Mouse (Mus musculus) erythroblast, embryonic 14.5 days (primary cell): ENCODE results near the gene Casp8ap2. TPM values are rescaled to one million over a fixed set of nuclear protein-coding genes. Genes with fewer than 3 reads are reported as not detected.

Source experiments
- H3K27me3 ChIP-seq: 2 replicates; pipeline ENCODE4 v1.6.1; 2012; ENCODE audit warnings: inconsistent platforms; ENCODE audit not compliant: control insufficient read depth
- H3K36me3 ChIP-seq: 2 replicates; pipeline ENCODE4 v1.6.1; 2012; ENCODE audit warnings: mild to moderate bottlenecking, inconsistent platforms; ENCODE audit not compliant: control insufficient read depth
- H3K4me1 ChIP-seq: 2 replicates; pipeline ENCODE4 v1.6.1; 2012; ENCODE audit warnings: inconsistent platforms; ENCODE audit not compliant: control insufficient read depth
- H3K4me3 ChIP-seq: replicated peaks from 2 replicates; pipeline ENCODE3; 2012; ENCODE audit warnings: moderate library complexity, mild to moderate bottlenecking, inconsistent platforms
- H3K9me3 ChIP-seq: 2 replicates; pipeline ENCODE4 v1.6.1; 2012; ENCODE audit warnings: low read length, inconsistent platforms, mixed read lengths; ENCODE audit not compliant: control insufficient read depth
- GATA1 ChIP-seq: IDR thresholded peaks from 2 replicates; pipeline ENCODE4 v1.6.1; 2012; ENCODE audit warnings: low read length, inconsistent platforms, mixed read lengths
- TAL1 ChIP-seq: IDR thresholded peaks from 3 replicates; pipeline ENCODE4 v1.6.1; 2012; ENCODE audit warnings: low read length, inconsistent platforms, mixed read lengths
- polyA plus RNA-seq: library from polyadenylated mRNA; stranded (reverse); fragments of >175 nt; gene quantifications from 2 replicates; pipeline ENCODE4 v1.2.3, GENCODE M21; 2012

Casp8ap2 gene
- polyA plus RNA-seq, 1 experiment, result 0.12 TPM

- Histone ChIP-seq H3K4me3 (no peak overlapping the region), H3K4me1 (no peaks in the 10 kb centered on the region), H3K36me3 (no peaks in the 10 kb centered on the region; the same call in 1 of the 2 replicates), H3K27me3 (no peaks in the 10 kb centered on the region), H3K9me3 (no peaks in the 10 kb centered on the region)
- TF ChIP-seq TAL1 (no peak), GATA1 (no peak)
These were observed 35.4 kb upstream of the Casp8ap2 start for GRCm38 (mm10) chr4:32579850-32580249.

GRCm38 (mm10) chr4:32584181-32584580, 31.1 kb upstream of the Casp8ap2 start:
- H3K36me3 ChIP-seq, result no peaks in the 10 kb centered on the region
- no peaks in the 10 kb centered on the region for H3K27me3 ChIP-seq
- TF ChIP-seq GATA1 (no peak), TAL1 (no peak)
- H3K4me1 ChIP-seq, result no peaks in the 10 kb centered on the region
- H3K4me3 ChIP-seq, result no peak overlapping the region
- no peaks in the 10 kb centered on the region for H3K9me3 ChIP-seq

- H3K4me3 ChIP-seq, result no peak overlapping the region
- H3K27me3 ChIP-seq, result no peaks in the 10 kb centered on the region
- H3K36me3 ChIP-seq, result no peaks in the 10 kb centered on the region
- no peaks in the 10 kb centered on the region for H3K4me1 ChIP-seq
- no peaks in the 10 kb centered on the region for H3K9me3 ChIP-seq
- TF ChIP-seq TAL1 (no peak), GATA1 (no peak)
These were observed 28.7 kb upstream of the Casp8ap2 start for GRCm38 (mm10) chr4:32586596-32586995.

GRCm38 (mm10) chr4:32587543-32587942, 27.7 kb upstream of the Casp8ap2 start:
- Histone ChIP-seq H3K4me3 (no peak overlapping the region), H3K9me3 (no peaks in the 10 kb centered on the region), H3K27me3 (no peaks in the 10 kb centered on the region), H3K36me3 (no peaks in the 10 kb centered on the region), H3K4me1 (no peaks in the 10 kb centered on the region)
- no peak for TF ChIP-seq TAL1
- TF ChIP-seq GATA1, result no peak

GRCm38 (mm10) chr4:32588237-32588636, 27.0 kb upstream of the Casp8ap2 start:
- H3K4me1 ChIP-seq, result no peaks in the 10 kb centered on the region
- H3K9me3 ChIP-seq, result no peaks in the 10 kb centered on the region
- no peaks in the 10 kb centered on the region for H3K36me3 ChIP-seq
- TF ChIP-seq GATA1, result no peak
- TF ChIP-seq TAL1, result no peak
- no peak overlapping the region for H3K4me3 ChIP-seq
- H3K27me3 ChIP-seq, result no peaks in the 10 kb centered on the region

- Histone ChIP-seq H3K4me1 (no peaks in the 10 kb centered on the region), H3K27me3 (no peaks in the 10 kb centered on the region), H3K4me3 (no peak overlapping the region), H3K9me3 (no peaks in the 10 kb centered on the region), H3K36me3 (no peaks in the 10 kb centered on the region)
- no peak for TF ChIP-seq TAL1
- no peak for TF ChIP-seq GATA1
These were observed 14.1 kb upstream of the Casp8ap2 start for GRCm38 (mm10) chr4:32601135-32601534.

- Histone ChIP-seq H3K36me3 (no peaks in the 10 kb centered on the region), H3K9me3 (no peaks in the 10 kb centered on the region), H3K4me1 (no peaks in the 10 kb centered on the region), H3K27me3 (no peaks in the 10 kb centered on the region), H3K4me3 (no peak within 1 kb of the TSS)
- TF ChIP-seq TAL1 (no peak), GATA1 (no peak)
These were observed 12.6 kb upstream of the Casp8ap2 start, which contains the start of gene Gja10 for GRCm38 (mm10) chr4:32602660-32603059. Gja10 (minus strand) TSS chr4:32602760.

- no peak for TF ChIP-seq GATA1
- H3K4me3 ChIP-seq, result no peak overlapping the region
- H3K9me3 ChIP-seq, result no peaks in the 10 kb centered on the region
- peaks cover 26% of the 10 kb centered on the region for H3K4me1 ChIP-seq
- peaks cover 78% of the 10 kb centered on the region for H3K36me3 ChIP-seq
- H3K27me3 ChIP-seq, result no peaks in the 10 kb centered on the region
These were observed 6.4 kb downstream of the Casp8ap2 start for GRCm38 (mm10) chr4:32621637-32622036.

- Histone ChIP-seq H3K27me3 (no peaks in the 10 kb centered on the region), H3K36me3 (peaks cover 72% of the 10 kb centered on the region), H3K4me3 (no peak overlapping the region), H3K9me3 (no peaks in the 10 kb centered on the region), H3K4me1 (peaks cover 11% of the 10 kb centered on the region)
- TF ChIP-seq TAL1 (no peak), GATA1 (no peak)
These were observed 36.4 kb downstream of the Casp8ap2 start for GRCm38 (mm10) chr4:32651669-32652068.
